Mouse (Mus musculus) right cerebral cortex, postnatal 14 days (tissue): Measurements from ENCODE around the gene Asic2.

Source experiments
- DNase-seq: peaks from one replicate; pipeline ENCODE4 v3.0.0; 2022

The Asic2 gene

GRCm38 (mm10) chr11:80884521-80885231, 1083.6 kb downstream of the Asic2 start:
- DNase-seq = no peak

DNA sequence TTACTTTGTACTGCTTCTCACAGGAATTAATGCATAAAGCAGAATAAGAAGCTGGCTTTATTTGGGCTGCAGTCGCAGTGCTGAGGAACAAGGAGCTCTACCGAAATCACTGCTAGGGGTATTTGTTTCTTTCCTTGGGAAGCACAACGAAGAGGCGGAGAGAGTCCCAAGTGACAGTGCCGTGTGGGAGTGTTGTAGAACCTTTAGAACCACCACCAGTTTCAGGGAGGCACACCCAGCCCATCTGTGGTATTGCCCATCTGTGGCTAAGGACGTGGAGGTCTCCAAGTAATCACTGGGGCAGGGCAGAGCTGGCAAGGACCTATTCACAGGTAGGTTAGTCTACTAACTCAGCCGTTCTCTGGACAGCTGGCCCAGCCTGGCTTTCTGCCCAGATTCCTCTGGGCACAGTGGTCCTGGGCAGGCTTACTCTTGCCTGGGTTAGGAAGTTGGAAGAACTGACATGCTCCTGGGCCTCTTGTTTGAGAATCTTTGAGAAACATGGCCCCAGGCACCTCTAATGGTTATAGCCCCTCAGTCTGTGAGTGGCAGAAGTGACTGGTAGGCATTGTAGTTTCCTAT, 1085.9 kb downstream of the Asic2 start:
- no peak for DNase-seq

- no peak for DNase-seq
Measured at GRCm38 (mm10) chr11:80878026-80878425, 1090.2 kb downstream of the Asic2 start.

- DNase-seq = peak; percentile 26
Measured at GRCm38 (mm10) chr11:80877131-80877651, 1091.1 kb downstream of the Asic2 start.

DNA sequence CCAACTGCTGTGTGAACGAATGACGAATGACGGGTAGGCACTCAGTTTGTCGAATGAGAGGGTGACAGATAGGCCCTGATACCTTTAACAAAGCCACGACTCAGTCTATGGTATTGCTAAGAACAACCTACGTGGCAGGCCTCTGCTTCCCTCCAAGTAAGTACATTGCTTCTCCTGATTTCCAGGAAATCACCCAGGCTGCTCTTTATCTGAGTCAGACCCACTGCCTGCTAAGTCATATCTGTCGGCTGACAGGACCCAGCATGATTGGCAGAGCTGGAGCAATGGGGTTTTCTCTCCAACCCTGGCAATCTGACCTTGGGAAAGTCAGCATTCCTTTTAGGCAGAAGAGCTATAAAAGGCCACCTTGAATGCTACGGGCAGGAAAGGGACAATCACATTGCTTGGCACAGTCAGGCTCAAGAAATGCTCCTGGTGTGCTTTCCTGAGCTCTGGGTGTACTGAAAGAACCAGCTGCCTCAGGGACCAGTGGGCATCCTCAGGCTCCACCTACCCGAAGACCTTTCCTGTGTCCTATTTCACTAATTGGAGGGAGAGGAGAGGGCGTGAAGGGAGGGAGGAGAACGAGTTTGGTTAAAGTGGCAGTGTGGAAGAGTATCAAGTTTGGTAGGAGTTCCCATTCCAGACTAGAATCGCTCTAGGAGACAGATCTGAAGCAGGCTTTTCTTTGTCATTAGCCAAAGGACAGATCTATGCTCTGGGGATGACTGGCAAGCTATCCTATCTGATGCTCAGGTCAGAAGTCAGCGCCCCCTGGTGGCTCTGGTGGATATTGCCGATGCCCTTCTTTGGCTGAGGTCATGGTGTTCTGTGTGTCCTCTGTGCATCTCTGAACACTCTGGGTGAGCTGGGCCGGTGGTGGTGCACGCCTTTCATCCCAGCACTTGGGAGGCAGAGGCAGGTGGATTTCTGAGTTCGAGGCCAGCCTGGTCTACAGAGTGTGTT, 1095.5 kb downstream of the Asic2 start:
- DNase-seq = peak; percentile 44

GRCm38 (mm10) chr11:80868039-80868438, 1100.2 kb downstream of the Asic2 start:
- no peak for DNase-seq

DNA sequence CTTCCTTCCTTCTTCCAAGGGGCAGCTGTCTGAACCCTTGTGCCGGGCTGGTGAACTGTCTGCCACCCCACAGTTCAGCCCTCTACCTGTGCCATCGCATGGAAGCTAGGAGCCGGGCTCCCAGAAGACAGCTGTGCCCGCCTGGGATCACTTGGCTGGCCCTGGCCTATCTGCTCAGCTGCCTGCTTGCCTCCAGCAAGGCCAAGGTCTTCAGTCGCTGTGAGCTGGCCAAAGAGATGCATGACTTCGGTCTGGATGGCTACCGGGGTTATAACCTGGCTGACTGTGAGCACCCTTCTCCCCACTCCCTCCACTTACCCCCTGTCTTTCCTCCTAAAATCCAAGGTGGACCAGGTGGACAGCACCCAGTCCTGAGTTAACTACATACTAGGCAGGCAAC, 1105.3 kb downstream of the Asic2 start:
- DNase-seq = no peak

GRCm38 (mm10) chr11:80858065-80858464, 1110.2 kb downstream of the Asic2 start, which contains the start of gene Spaca3:
Spaca3 (plus strand) TSS chr11:80858365.
- no peak for DNase-seq

- no peak for DNase-seq
Measured at GRCm38 (mm10) chr11:80856827-80857226, 1111.4 kb downstream of the Asic2 start.

DNA sequence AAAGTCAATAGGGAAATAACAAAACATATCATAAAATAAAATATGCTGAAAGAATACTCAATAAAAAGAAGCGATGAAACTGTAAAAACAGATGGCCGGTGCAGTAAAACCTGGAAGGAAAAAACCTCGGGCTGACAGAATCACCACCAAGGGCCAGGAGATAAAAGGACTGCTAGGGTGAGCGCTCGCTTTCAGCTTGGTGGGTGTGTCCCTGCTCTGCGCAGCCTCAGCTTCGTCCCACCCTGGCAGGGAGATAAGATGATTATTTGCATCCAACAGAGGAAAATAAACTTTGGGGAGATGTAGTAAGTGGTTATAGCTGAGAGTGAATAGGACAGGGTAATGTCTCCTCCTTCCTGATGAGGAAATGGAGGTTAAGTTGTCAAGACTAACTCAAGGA, 1113.3 kb downstream of the Asic2 start:
- DNase-seq = no peak

DNA sequence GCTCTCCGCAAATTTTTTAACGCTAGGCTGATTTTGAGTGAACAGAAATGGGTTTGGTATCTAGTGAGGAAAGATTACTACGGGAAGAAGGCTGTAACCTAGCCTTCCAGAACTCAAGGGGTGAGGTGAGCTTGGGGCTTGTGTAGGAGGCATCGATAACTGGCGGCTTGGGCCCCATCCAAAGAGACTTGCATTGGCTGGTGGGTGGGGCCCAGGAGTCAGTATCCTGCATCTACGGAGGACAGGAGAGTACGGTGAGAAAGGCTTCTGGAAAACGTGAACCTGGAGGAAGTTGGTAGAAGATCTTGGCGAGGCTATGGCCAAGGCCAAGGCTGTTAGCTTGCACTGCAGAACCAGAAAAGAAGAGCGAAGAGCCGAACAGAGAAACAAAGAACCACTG, 1113.8 kb downstream of the Asic2 start:
- no peak for DNase-seq

- no peak for DNase-seq
Measured at GRCm38 (mm10) chr11:80853014-80853413, 1115.2 kb downstream of the Asic2 start.

- no peak for DNase-seq
Measured at GRCm38 (mm10) chr11:80851859-80852258, 1116.4 kb downstream of the Asic2 start.

DNA sequence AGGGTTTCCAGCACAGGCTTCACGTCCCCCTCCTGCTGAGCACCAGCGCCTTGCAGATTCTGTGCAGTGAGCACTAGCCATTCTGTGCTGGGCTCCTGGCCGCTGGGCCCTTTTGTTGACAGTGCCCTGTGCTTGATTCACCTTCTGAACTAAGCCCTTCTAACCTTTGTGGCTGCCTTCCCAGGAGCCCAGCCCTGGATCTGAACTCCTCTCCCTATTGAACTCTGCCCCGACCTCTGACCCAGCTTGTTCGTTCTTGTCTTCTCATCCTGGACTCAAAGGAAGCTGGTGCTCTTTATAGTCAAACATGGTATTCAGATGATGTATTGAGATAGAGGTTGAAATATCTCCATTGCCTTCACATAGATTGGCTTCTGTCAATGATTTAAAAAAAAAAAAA, 1120.1 kb downstream of the Asic2 start:
- DNase-seq = no peak

DNA sequence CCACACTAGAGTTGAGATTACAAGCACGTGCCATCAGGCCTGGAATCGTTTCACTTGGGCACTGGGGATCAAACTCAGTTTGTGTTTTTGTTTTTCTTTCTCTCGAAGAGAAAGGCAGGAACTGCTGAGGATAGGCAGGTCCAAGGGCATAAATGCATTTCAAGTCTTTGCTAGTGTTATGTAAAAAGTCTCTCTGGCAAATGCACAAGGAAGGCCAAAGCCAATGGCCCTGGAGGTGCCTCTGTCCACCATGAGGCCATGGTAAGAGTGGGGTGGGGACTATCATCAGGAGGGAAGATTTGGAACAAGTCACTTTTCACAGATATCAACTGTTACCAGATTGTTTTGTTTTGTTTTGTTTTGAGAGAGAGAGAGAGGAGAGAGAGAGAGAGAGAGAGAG, 1122.1 kb downstream of the Asic2 start:
- no peak for DNase-seq

- no peak for DNase-seq
Measured at GRCm38 (mm10) chr11:80845486-80845885, 1122.8 kb downstream of the Asic2 start.

GRCm38 (mm10) chr11:80843435-80843834, 1124.8 kb downstream of the Asic2 start:
- no peak for DNase-seq

- DNase-seq = no peak
Measured at GRCm38 (mm10) chr11:80838724-80839123, 1129.5 kb downstream of the Asic2 start.

DNA sequence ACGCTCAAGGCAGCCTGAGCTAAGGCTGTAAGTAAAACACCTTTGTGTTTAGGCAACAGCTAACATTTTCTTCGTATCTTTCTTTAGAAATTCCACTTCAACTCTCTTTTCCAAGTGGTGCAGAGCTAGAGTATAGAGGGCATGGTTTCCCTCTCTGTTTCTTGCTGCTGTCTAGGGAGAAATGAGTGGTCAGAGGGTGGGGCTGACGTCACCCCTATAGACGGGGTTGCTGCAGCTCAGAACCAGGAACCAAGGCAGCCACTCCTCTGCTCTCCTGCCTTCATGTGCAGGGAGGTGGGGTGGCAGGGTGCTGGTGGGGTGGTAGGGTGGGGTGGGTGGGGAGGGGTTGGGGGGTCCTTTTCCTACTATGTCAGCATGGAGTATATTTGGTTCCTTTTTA, 1132.4 kb downstream of the Asic2 start:
- DNase-seq = no peak

DNA sequence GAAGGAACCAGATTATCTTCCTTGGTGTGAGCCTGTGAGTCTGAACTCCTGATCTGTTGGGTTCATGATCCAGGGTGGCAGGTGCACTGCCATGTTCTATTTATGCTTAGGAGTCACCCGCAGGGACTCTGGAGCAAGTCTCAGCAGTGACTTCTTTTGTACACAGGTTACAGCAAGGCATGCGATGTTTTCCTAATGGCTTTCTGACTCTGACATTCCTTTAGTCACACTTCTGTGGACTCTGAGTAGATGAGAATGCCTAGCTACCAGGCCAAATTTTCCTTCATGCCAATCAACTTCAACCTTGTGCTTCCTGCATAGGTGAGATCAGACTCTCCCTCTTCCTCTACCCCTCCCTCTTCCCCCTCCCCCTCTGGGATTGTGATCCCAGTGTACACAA, 1132.9 kb downstream of the Asic2 start:
- no peak for DNase-seq
